Mouse (Mus musculus) midbrain, embryonic 15.5 days (tissue): ENCODE data around the gene N4bp1. TPM values are rescaled to one million over a fixed set of nuclear protein-coding genes. Genes with fewer than 3 reads are reported as not detected.

Experiments
- ATAC-seq: fragments of 200-750 bp; cut with Nextera tagmentation; replicated peaks from 2 replicates; pipeline ENCODE4 v1.8.0; 2017; ENCODE audit warnings: moderate TSS enrichment
- H3K27ac ChIP-seq: fragments of 300-500 bp; sonication (generic); 2 replicates; pipeline ENCODE4 v1.5.1; 2015; ENCODE audit warnings: mild to moderate bottlenecking, inconsistent platforms
- H3K27me3 ChIP-seq: fragments of 300-500 bp; sonication (generic); replicated peaks from 2 replicates; pipeline ENCODE4 v1.6.1; 2015; ENCODE audit warnings: inconsistent platforms
- H3K36me3 ChIP-seq: fragments of 300-500 bp; sonication (generic); replicated peaks from 2 replicates; pipeline ENCODE4 v1.6.1; 2015; ENCODE audit warnings: inconsistent platforms
- H3K4me1 ChIP-seq: fragments of 300-500 bp; sonication (generic); 2 replicates; pipeline ENCODE4 v1.6.1; 2015; ENCODE audit warnings: inconsistent platforms
- H3K4me2 ChIP-seq: fragments of 300-500 bp; sonication (generic); 2 replicates; pipeline ENCODE4 v1.6.1; 2015; ENCODE audit warnings: inconsistent platforms, mild to moderate bottlenecking, moderate library complexity
- H3K4me3 ChIP-seq: fragments of 300-500 bp; sonication (generic); 2 replicates; pipeline ENCODE4 v1.5.1; 2015; ENCODE audit warnings: mild to moderate bottlenecking, inconsistent platforms
- H3K9ac ChIP-seq: fragments of 300-500 bp; sonication (generic); 2 replicates; pipeline ENCODE4 v1.6.1; 2015; ENCODE audit warnings: mild to moderate bottlenecking, inconsistent platforms
- H3K9me3 ChIP-seq: fragments of 300-500 bp; sonication (generic); 2 replicates; pipeline ENCODE4 v1.6.1; 2016; ENCODE audit warnings: inconsistent platforms
- WGBS: fragments of 180-500 bp; shearing (Covaris S2); methylation state at CpG from one replicate; pipeline ENCODE4 v1.1.7; 2015; ENCODE audit warnings: mixed read lengths; 5-methylcytosine and 5-hydroxymethylcytosine counted together
- polyA plus RNA-seq: library from polyadenylated mRNA; unstranded; fragments of >200 nt; fragmentation: Nextera tagmentation; extraction: Ambion mirVana; gene quantifications from 2 replicates; pipeline ENCODE4 v1.2.1, GENCODE M21; 2015

N4bp1 gene
- polyA plus RNA-seq, 1 experiment from 2014 or later, result 11.8 TPM

GRCm38 (mm10) chr8:86797705-86798104 is 87.4 kb downstream of the N4bp1 start:
- H3K36me3 ChIP-seq, result no peaks in the 10 kb centered on the region
- no peak overlapping the region for H3K4me3 ChIP-seq
- H3K27ac ChIP-seq, result no peak overlapping the region
- no peaks in the 10 kb centered on the region for H3K9me3 ChIP-seq
- no peak for ATAC-seq
- 75% methylated on average over 2 of the region's 2 CpGs for WGBS
- no peak overlapping the region for H3K4me2 ChIP-seq
- no peaks in the 10 kb centered on the region for H3K4me1 ChIP-seq
- no peaks in the 10 kb centered on the region for H3K27me3 ChIP-seq
- H3K9ac ChIP-seq, result no peak overlapping the region

- WGBS, result 39% methylated on average over 6 of the region's 6 CpGs
- Histone ChIP-seq H3K4me1 (no peaks in the 10 kb centered on the region), H3K9me3 (no peaks in the 10 kb centered on the region), H3K27me3 (no peaks in the 10 kb centered on the region), H3K4me3 (no peak overlapping the region), H3K4me2 (no peak overlapping the region), H3K27ac (no peak overlapping the region), H3K9ac (no peak overlapping the region), H3K36me3 (no peaks in the 10 kb centered on the region)
- ATAC-seq, result no peak
These were observed 90.3 kb downstream of the N4bp1 start for GRCm38 (mm10) chr8:86794716-86795115.

GRCm38 (mm10) chr8:86791542-86791941 is 93.5 kb downstream of the N4bp1 start:
- H3K27me3 ChIP-seq, result no peaks in the 10 kb centered on the region
- no peak overlapping the region for H3K4me2 ChIP-seq
- no peak overlapping the region for H3K27ac ChIP-seq
- H3K4me1 ChIP-seq, result no peaks in the 10 kb centered on the region
- ATAC-seq, result no peak
- H3K4me3 ChIP-seq, result no peak overlapping the region
- WGBS, result 50% methylated on average over 6 of the region's 6 CpGs
- H3K9me3 ChIP-seq, result no peaks in the 10 kb centered on the region
- H3K9ac ChIP-seq, result no peak overlapping the region
- no peaks in the 10 kb centered on the region for H3K36me3 ChIP-seq

GRCm38 (mm10) chr8:86789576-86789975 is 95.5 kb downstream of the N4bp1 start:
- Histone ChIP-seq H3K4me3 (no peak overlapping the region), H3K4me1 (no peaks in the 10 kb centered on the region), H3K27ac (no peak overlapping the region), H3K27me3 (no peaks in the 10 kb centered on the region), H3K9me3 (no peaks in the 10 kb centered on the region), H3K9ac (no peak overlapping the region), H3K4me2 (no peak overlapping the region), H3K36me3 (no peaks in the 10 kb centered on the region)
- no peak for ATAC-seq
- WGBS, result 76% methylated on average over 1 of the region's 1 CpGs

- 85% methylated on average over 12 of the region's 12 CpGs for WGBS
These were observed 97.1 kb downstream of the N4bp1 start for GRCm38 (mm10) chr8:86787891-86788420.

GRCm38 (mm10) chr8:86786498-86786897 is 98.6 kb downstream of the N4bp1 start:
- H3K4me3 ChIP-seq, result no peak overlapping the region
- no peak overlapping the region for H3K9ac ChIP-seq
- no peaks in the 10 kb centered on the region for H3K9me3 ChIP-seq
- no peak overlapping the region for H3K27ac ChIP-seq
- no peaks in the 10 kb centered on the region for H3K4me1 ChIP-seq
- H3K4me2 ChIP-seq, result no peak overlapping the region
- 50% methylated on average over 5 of the region's 5 CpGs for WGBS
- H3K36me3 ChIP-seq, result no peaks in the 10 kb centered on the region
- H3K27me3 ChIP-seq, result no peaks in the 10 kb centered on the region
- no peak for ATAC-seq

More at GRCm38 (mm10) chr8:86787891-86788420, 97.1 kb downstream of the N4bp1 start:
- no peak overlapping the region for H3K27ac ChIP-seq
- H3K9me3 ChIP-seq, result no peaks in the 10 kb centered on the region
- H3K4me3 ChIP-seq, result no peak overlapping the region
- H3K4me2 ChIP-seq, result no peak overlapping the region
- no peaks in the 10 kb centered on the region for H3K4me1 ChIP-seq
- H3K9ac ChIP-seq, result no peak overlapping the region
- H3K36me3 ChIP-seq, result no peaks in the 10 kb centered on the region
- no peak for ATAC-seq
- H3K27me3 ChIP-seq, result no peaks in the 10 kb centered on the region

- no peaks in the 10 kb centered on the region for H3K4me1 ChIP-seq
- WGBS, result 91% methylated on average over 8 of the region's 8 CpGs
- no peak overlapping the region for H3K4me2 ChIP-seq
- H3K36me3 ChIP-seq, result no peaks in the 10 kb centered on the region
- no peak overlapping the region for H3K4me3 ChIP-seq
- H3K27ac ChIP-seq, result no peak overlapping the region
- H3K27me3 ChIP-seq, result no peaks in the 10 kb centered on the region
- ATAC-seq, result no peak
- no peaks in the 10 kb centered on the region for H3K9me3 ChIP-seq
- H3K9ac ChIP-seq, result no peak overlapping the region
These were observed 104.0 kb downstream of the N4bp1 start for GRCm38 (mm10) chr8:86781094-86781493.

GRCm38 (mm10) chr8:86779207-86779606 is 105.9 kb downstream of the N4bp1 start:
- Histone ChIP-seq H3K9me3 (no peaks in the 10 kb centered on the region), H3K27me3 (no peaks in the 10 kb centered on the region), H3K4me1 (no peaks in the 10 kb centered on the region), H3K27ac (no peak overlapping the region), H3K4me3 (no peak overlapping the region), H3K36me3 (no peaks in the 10 kb centered on the region), H3K9ac (no peak overlapping the region), H3K4me2 (no peak overlapping the region)
- 85% methylated on average over 8 of the region's 8 CpGs for WGBS
- no peak for ATAC-seq

GRCm38 (mm10) chr8:86769945-86770715 is 114.9 kb downstream of the N4bp1 start:
- H3K27me3 ChIP-seq, result no peaks in the 10 kb centered on the region
- H3K9me3 ChIP-seq, result no peaks in the 10 kb centered on the region
- H3K4me3 ChIP-seq, result no peak overlapping the region
- WGBS, result 73% methylated on average over 1 of the region's 1 CpGs
- no peaks in the 10 kb centered on the region for H3K4me1 ChIP-seq
- H3K4me2 ChIP-seq, result no peak overlapping the region
- ATAC-seq, result no peak
- H3K9ac ChIP-seq, result no peak overlapping the region
- H3K36me3 ChIP-seq, result no peaks in the 10 kb centered on the region
- H3K27ac ChIP-seq, result no peak overlapping the region

GRCm38 (mm10) chr8:86768499-86768898 is 116.6 kb downstream of the N4bp1 start:
- no peak overlapping the region for H3K4me3 ChIP-seq
- ATAC-seq, result no peak
- no peak overlapping the region for H3K4me2 ChIP-seq

GRCm38 (mm10) chr8:86766548-86767211 is 118.4 kb downstream of the N4bp1 start:
- Histone ChIP-seq H3K4me1 (no peaks in the 10 kb centered on the region), H3K9ac (no peak overlapping the region), H3K27me3 (no peaks in the 10 kb centered on the region), H3K4me3 (no peak overlapping the region), H3K36me3 (no peaks in the 10 kb centered on the region), H3K27ac (no peak overlapping the region), H3K9me3 (no peaks in the 10 kb centered on the region), H3K4me2 (no peak overlapping the region)
- ATAC-seq, result no peak
- 87% methylated on average over 9 of the region's 9 CpGs for WGBS

More at GRCm38 (mm10) chr8:86768499-86768898, 116.6 kb downstream of the N4bp1 start:
- 81% methylated on average over 5 of the region's 5 CpGs for WGBS
- Histone ChIP-seq H3K4me1 (no peaks in the 10 kb centered on the region), H3K9ac (no peak overlapping the region), H3K9me3 (no peaks in the 10 kb centered on the region), H3K27me3 (no peaks in the 10 kb centered on the region), H3K36me3 (no peaks in the 10 kb centered on the region), H3K27ac (no peak overlapping the region)

- no peaks in the 10 kb centered on the region for H3K4me1 ChIP-seq
- H3K4me3 ChIP-seq, result no peak overlapping the region
- no peaks in the 10 kb centered on the region for H3K9me3 ChIP-seq
- no peak overlapping the region for H3K27ac ChIP-seq
- no peak for ATAC-seq
- WGBS, result 95% methylated on average over 8 of the region's 8 CpGs
- H3K4me2 ChIP-seq, result no peak overlapping the region
- no peaks in the 10 kb centered on the region for H3K27me3 ChIP-seq
- H3K9ac ChIP-seq, result no peak overlapping the region
- H3K36me3 ChIP-seq, result no peaks in the 10 kb centered on the region
These were observed 119.4 kb downstream of the N4bp1 start for GRCm38 (mm10) chr8:86765669-86766068.
